Mouse (Mus musculus) CH12.LX (cell line): ENCODE measurements around the gene Slc2a2.

Source experiments
- CHD1 ChIP-seq: IDR thresholded peaks from 2 replicates; pipeline ENCODE4 v1.6.1; 2012; ENCODE audit warnings: low read depth, low read length, improper control_type of control experiment, inconsistent platforms
- CHD2 ChIP-seq: IDR thresholded peaks from 2 replicates; pipeline ENCODE4 v1.6.1; 2011; ENCODE audit warnings: low read length, improper control_type of control experiment
- CTCF ChIP-seq, 2 experiments: IDR thresholded peaks in 1 of 2; conservative IDR thresholded peaks in 1 of 2; 2 replicates each; pipeline ENCODE4 v1.5.1; 2011 to 2012; ENCODE audit warnings: low read depth in 2 of 2, low read length in 2 of 2, improper control_type of control experiment in 1 of 2, inconsistent platforms in 1 of 2, mild to moderate bottlenecking in 1 of 2, moderate library complexity in 1 of 2
- EP300 ChIP-seq: IDR thresholded peaks from 2 replicates; pipeline ENCODE4 v1.6.1; 2011; ENCODE audit warnings: low read length, improper control_type of control experiment
- IRF4 ChIP-seq: IDR thresholded peaks from 2 replicates; pipeline ENCODE4 v1.6.1; 2014; ENCODE audit warnings: low read depth, mild to moderate bottlenecking, inconsistent platforms, low read length, improper control_type of control experiment
- NELFE ChIP-seq: IDR thresholded peaks from 2 replicates; pipeline ENCODE4 v1.6.1; 2011; ENCODE audit warnings: low read depth, low read length, improper control_type of control experiment
- RAD21 ChIP-seq: IDR thresholded peaks from 2 replicates; pipeline ENCODE4 v1.6.1; 2011; ENCODE audit warnings: low read depth, mild to moderate bottlenecking, low read length, improper control_type of control experiment, moderate library complexity
- RCOR1 ChIP-seq: conservative IDR thresholded peaks from 2 replicates; pipeline ENCODE4 v1.6.1; 2012; ENCODE audit warnings: low read depth, mild to moderate bottlenecking, inconsistent platforms, low read length, improper control_type of control experiment
- TCF12 ChIP-seq: IDR thresholded peaks from 2 replicates; pipeline ENCODE4 v1.6.1; 2014; ENCODE audit warnings: low read depth, mild to moderate bottlenecking, inconsistent platforms, low read length, improper control_type of control experiment
- UBTF ChIP-seq: IDR thresholded peaks from 2 replicates; pipeline ENCODE4 v1.6.1; 2012; ENCODE audit warnings: low read depth, mild to moderate bottlenecking, inconsistent platforms, low read length, improper control_type of control experiment, moderate library complexity
- ZMIZ1 ChIP-seq: IDR thresholded peaks from 2 replicates; pipeline ENCODE4 v1.6.1; 2012; ENCODE audit warnings: low read depth, mild to moderate bottlenecking, inconsistent platforms, low read length, improper control_type of control experiment

- TF ChIP-seq ZMIZ1 (no peak), NELFE (no peak), CHD2 (no peak), CTCF (conservative IDR thresholded peaks at IDR 0.05 in 1 of 2, IDR thresholded peaks at IDR 0.05 in 1 of 2; ENCODE audit: low read depth in 2 of 2, low read length in 2 of 2) (no peak), TCF12 (no peak), UBTF (no peak), EP300 (no peak), RAD21 (no peak), IRF4 (no peak), CHD1 (no peak), RCOR1 (no peak)
Measured at GRCm38 (mm10) chr3:28706736-28707135, 9.0 kb downstream of the Slc2a2 start.
